Mouse (Mus musculus) cerebellum, adult 2 months (tissue): ENCODE data around the gene Tmem135.

Experiments
- CTCF ChIP-seq: fragments of 200-500 bp; IDR thresholded peaks from 2 replicates; pipeline ENCODE4 v1.5.1; 2011; ENCODE audit warnings: low read depth, mild to moderate bottlenecking, control low read depth, low read length, moderate library complexity, borderline replicate concordance; ENCODE audit not compliant: insufficient read depth
- POLR2A ChIP-seq: fragments of 200-500 bp; IDR thresholded peaks from 2 replicates; pipeline ENCODE4 v1.6.1; 2011; ENCODE audit warnings: low read length, control low read depth, borderline replicate concordance; ENCODE audit not compliant: insufficient read depth

DNA sequence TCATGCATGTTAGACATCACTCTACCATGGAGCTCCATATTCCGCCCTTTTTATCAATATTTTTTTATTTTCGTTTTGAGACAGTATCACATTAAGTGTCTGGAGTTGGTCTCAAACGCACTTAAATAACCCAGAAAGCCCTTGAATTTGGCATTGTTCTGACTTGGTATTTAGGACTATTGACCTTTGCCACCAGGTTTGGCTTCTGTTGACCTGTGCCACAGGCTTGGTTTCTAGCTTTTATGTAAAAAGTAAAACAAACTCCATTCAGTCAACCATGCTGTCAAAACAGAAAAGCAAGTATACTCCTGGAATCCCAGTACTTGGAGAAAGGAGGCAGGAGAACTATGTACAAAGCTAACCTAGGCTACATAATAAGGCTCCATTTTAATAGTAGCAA lies 12.7 kb downstream of the Tmem135 start:
- no peak for TF ChIP-seq POLR2A
- no peak for TF ChIP-seq CTCF
